Mouse (Mus musculus): ENCODE data around the gene Lrrc51.
"Not testable (repeated sequence)": the region's sequence is repeated elsewhere in the genome, so short reads cannot be mapped to it uniquely, and the experiment has no call there.

Lrrc51 gene

GRCm38 (mm10) chr7:101933751-101934240, at the start of gene Lrrc51, which contains the start of gene Numa1:
Gene Lrrc51 (minus strand): TSS chr7:101933895.
Gene Numa1 (plus strand): TSS chr7:101934111.
- peak; percentile 95 for DNase-seq (ENCODE audit: low spot score)

- DNase-seq (ENCODE audit: low spot score), result no peak
Measured at GRCm38 (mm10) chr7:101982735-101983134, 49.0 kb upstream of the Lrrc51 start.

- DNase-seq (ENCODE audit: low spot score), result no peak
Measured at GRCm38 (mm10) chr7:101974505-101974904, 40.8 kb upstream of the Lrrc51 start.

GRCm38 (mm10) chr7:101973730-101974129, 40.0 kb upstream of the Lrrc51 start:
- DNase-seq (ENCODE audit: low spot score), result no peak

- DNase-seq (ENCODE audit: low spot score), result no peak
Measured at GRCm38 (mm10) chr7:101971721-101972120, 38.0 kb upstream of the Lrrc51 start.

GRCm38 (mm10) chr7:101970821-101971461, 37.2 kb upstream of the Lrrc51 start:
- DNase-seq (ENCODE audit: low spot score), result peak; percentile 61

- peak; percentile 78 for DNase-seq (ENCODE audit: low spot score)
Measured at GRCm38 (mm10) chr7:101970429-101970775, 36.7 kb upstream of the Lrrc51 start.

GRCm38 (mm10) chr7:101969694-101970428, 36.2 kb upstream of the Lrrc51 start:
- DNase-seq (ENCODE audit: low spot score), result peak; percentile 64

GRCm38 (mm10) chr7:101968751-101969150, 35.1 kb upstream of the Lrrc51 start:
- no peak for DNase-seq (ENCODE audit: low spot score)

GRCm38 (mm10) chr7:101967256-101967655, 33.6 kb upstream of the Lrrc51 start:
- no peak for DNase-seq (ENCODE audit: low spot score)

GRCm38 (mm10) chr7:101965606-101966005, 31.9 kb upstream of the Lrrc51 start:
- DNase-seq (ENCODE audit: low spot score), result no peak

- DNase-seq (ENCODE audit: low spot score), result no peak
Measured at GRCm38 (mm10) chr7:101964551-101964950, 30.9 kb upstream of the Lrrc51 start.

GRCm38 (mm10) chr7:101963621-101964020, 29.9 kb upstream of the Lrrc51 start:
- no peak for DNase-seq (ENCODE audit: low spot score)

GRCm38 (mm10) chr7:101962829-101963228, 29.1 kb upstream of the Lrrc51 start:
- DNase-seq (ENCODE audit: low spot score), result no peak

- no peak for DNase-seq (ENCODE audit: low spot score)
Measured at GRCm38 (mm10) chr7:101956911-101957310, 23.2 kb upstream of the Lrrc51 start.

GRCm38 (mm10) chr7:101956481-101956880, 22.8 kb upstream of the Lrrc51 start:
- no peak for DNase-seq (ENCODE audit: low spot score)

GRCm38 (mm10) chr7:101955862-101956261, 22.2 kb upstream of the Lrrc51 start:
- no peak for DNase-seq (ENCODE audit: low spot score)

GRCm38 (mm10) chr7:101955276-101955675, 21.6 kb upstream of the Lrrc51 start:
- no peak for DNase-seq (ENCODE audit: low spot score)

- DNase-seq (ENCODE audit: low spot score), result no peak
Measured at GRCm38 (mm10) chr7:101954163-101954562, 20.5 kb upstream of the Lrrc51 start.

- DNase-seq (ENCODE audit: low spot score), result no peak
Measured at GRCm38 (mm10) chr7:101952098-101952497, 18.4 kb upstream of the Lrrc51 start.

GRCm38 (mm10) chr7:101951648-101952047, 18.0 kb upstream of the Lrrc51 start:
- no peak for DNase-seq (ENCODE audit: low spot score)

- not testable (repeated sequence) for DNase-seq (ENCODE audit: low spot score)
Measured at GRCm38 (mm10) chr7:101949008-101949407, 15.3 kb upstream of the Lrrc51 start.

GRCm38 (mm10) chr7:101939758-101940157, 6.1 kb upstream of the Lrrc51 start:
- DNase-seq (ENCODE audit: low spot score), result no peak
